Mouse (Mus musculus) midbrain, embryonic 12.5 days (tissue): ENCODE measurements around the gene Ppfia1. TPM values are rescaled to one million over a fixed set of nuclear protein-coding genes. Genes with fewer than 3 reads are reported as not detected.

Experiments used
- ATAC-seq: fragments of 200-750 bp; cut with Nextera tagmentation; 2 replicates; pipeline ENCODE4 v1.8.0; 2017; ENCODE audit warnings: low read depth, moderate TSS enrichment, moderate library complexity; ENCODE audit not compliant: low FRiP score
- H3K27ac ChIP-seq: fragments of 300-500 bp; sonication (generic); replicated peaks from 2 replicates; pipeline ENCODE4 v1.5.1; 2016; ENCODE audit warnings: mild to moderate bottlenecking
- H3K27me3 ChIP-seq: fragments of 300-500 bp; sonication (generic); 2 replicates; pipeline ENCODE4 v1.6.1; 2016; ENCODE audit warnings: mild to moderate bottlenecking
- H3K36me3 ChIP-seq: fragments of 300-500 bp; sonication (generic); 2 replicates; pipeline ENCODE4 v1.6.1; 2016
- H3K4me1 ChIP-seq: fragments of 300-500 bp; sonication (generic); 2 replicates; pipeline ENCODE4 v1.6.1; 2016
- H3K4me2 ChIP-seq: fragments of 300-500 bp; sonication (generic); replicated peaks from 2 replicates; pipeline ENCODE4 v1.6.1; 2016; ENCODE audit warnings: mild to moderate bottlenecking, moderate library complexity
- H3K4me3 ChIP-seq: fragments of 300-500 bp; sonication (generic); 2 replicates; pipeline ENCODE4 v1.5.1; 2016; ENCODE audit warnings: mild to moderate bottlenecking
- H3K9ac ChIP-seq: fragments of 300-500 bp; sonication (generic); replicated peaks from 2 replicates; pipeline ENCODE4 v1.6.1; 2016; ENCODE audit warnings: mild to moderate bottlenecking, moderate library complexity
- H3K9me3 ChIP-seq: fragments of 300-500 bp; sonication (generic); 2 replicates; pipeline ENCODE4 v1.6.1; 2016; ENCODE audit warnings: mild to moderate bottlenecking
- WGBS: fragments of 180-500 bp; shearing (Covaris S2); methylation state at CpG from one replicate; pipeline ENCODE4 v1.1.7; 2016; 5-methylcytosine and 5-hydroxymethylcytosine counted together
- polyA plus RNA-seq: library from polyadenylated mRNA; unstranded; fragments of >200 nt; fragmentation: Nextera tagmentation; extraction: Ambion mirVana; gene quantifications from 2 replicates; pipeline ENCODE4 v1.2.1, GENCODE M21; 2016

Gene Ppfia1
- polyA plus RNA-seq, 1 experiment from 2014 or later: 55.0 TPM

- Histone ChIP-seq H3K27me3 (peaks cover 22% of the 10 kb centered on the region; the same call in 1 of the 2 replicates), H3K9ac (no peak overlapping the region), H3K4me3 (no peak overlapping the region), H3K36me3 (no peaks in the 10 kb centered on the region), H3K4me1 (no peaks in the 10 kb centered on the region), H3K4me2 (no peak overlapping the region), H3K9me3 (no peaks in the 10 kb centered on the region), H3K27ac (no peak overlapping the region)
- 91% methylated on average over 7 of the region's 7 CpGs for WGBS
- ATAC-seq: no peak
These were observed 15.9 kb upstream of the Ppfia1 start for GRCm38 (mm10) chr7:144569428-144569827.

GRCm38 (mm10) chr7:144568091-144568490 lies 14.6 kb upstream of the Ppfia1 start:
- no peaks in the 10 kb centered on the region for H3K4me1 ChIP-seq
- peaks cover 33% of the 10 kb centered on the region for H3K27me3 ChIP-seq
- ATAC-seq: no peak
- no peak overlapping the region for H3K27ac ChIP-seq
- H3K9ac ChIP-seq: no peak overlapping the region
- no peak overlapping the region for H3K4me3 ChIP-seq
- no peaks in the 10 kb centered on the region for H3K36me3 ChIP-seq
- no peak overlapping the region for H3K4me2 ChIP-seq
- H3K9me3 ChIP-seq: no peaks in the 10 kb centered on the region

- no peak overlapping the region for H3K4me2 ChIP-seq
- H3K4me1 ChIP-seq: peaks cover 2% of the 10 kb centered on the region; the same call in 1 of the 2 replicates
- no peaks in the 10 kb centered on the region for H3K36me3 ChIP-seq
- WGBS: 66% methylated on average over 3 of the region's 3 CpGs
- no peaks in the 10 kb centered on the region for H3K9me3 ChIP-seq
- H3K27me3 ChIP-seq: peaks cover 33% of the 10 kb centered on the region
- H3K4me3 ChIP-seq: no peak overlapping the region
- ATAC-seq: no peak
- no peak overlapping the region for H3K9ac ChIP-seq
- no peak overlapping the region for H3K27ac ChIP-seq
These were observed 13.6 kb upstream of the Ppfia1 start for GRCm38 (mm10) chr7:144566921-144567682.

- Histone ChIP-seq H3K9me3 (no peaks in the 10 kb centered on the region), H3K9ac (no peak overlapping the region)
- WGBS: 63% methylated on average over 9 of the region's 9 CpGs
These were observed 10.1 kb upstream of the Ppfia1 start for GRCm38 (mm10) chr7:144563456-144564155.

GRCm38 (mm10) chr7:144562016-144562415 lies 8.5 kb upstream of the Ppfia1 start:
- ATAC-seq: no peak
- H3K9me3 ChIP-seq: no peaks in the 10 kb centered on the region
- no peak overlapping the region for H3K27ac ChIP-seq
- H3K4me2 ChIP-seq: no peak overlapping the region
- H3K4me1 ChIP-seq: peaks cover 4% of the 10 kb centered on the region; the same call in 1 of the 2 replicates
- 3% methylated on average over 3 of the region's 3 CpGs for WGBS
- H3K36me3 ChIP-seq: no peaks in the 10 kb centered on the region
- no peak overlapping the region for H3K9ac ChIP-seq
- peaks cover 28% of the 10 kb centered on the region for H3K27me3 ChIP-seq
- H3K4me3 ChIP-seq: no peak overlapping the region

More at GRCm38 (mm10) chr7:144563456-144564155, 10.1 kb upstream of the Ppfia1 start:
- ATAC-seq: no peak
- Histone ChIP-seq H3K4me3 (no peak overlapping the region), H3K27ac (no peak overlapping the region), H3K4me2 (no peak overlapping the region), H3K36me3 (no peaks in the 10 kb centered on the region), H3K4me1 (peaks cover 4% of the 10 kb centered on the region; the same call in 1 of the 2 replicates), H3K27me3 (peaks cover 33% of the 10 kb centered on the region)

- Histone ChIP-seq H3K27ac (no peak overlapping the region), H3K27me3 (peaks cover 30% of the 10 kb centered on the region), H3K4me2 (no peak overlapping the region), H3K4me1 (peaks cover 4% of the 10 kb centered on the region; the same call in 1 of the 2 replicates), H3K36me3 (no peaks in the 10 kb centered on the region), H3K9me3 (no peaks in the 10 kb centered on the region), H3K9ac (no peak overlapping the region), H3K4me3 (no peak overlapping the region)
- WGBS: 83% methylated on average over 4 of the region's 4 CpGs
- ATAC-seq: no peak
These were observed 7.1 kb upstream of the Ppfia1 start for GRCm38 (mm10) chr7:144560594-144560993.

- Histone ChIP-seq H3K4me3 (no peak overlapping the region), H3K4me2 (no peak overlapping the region), H3K4me1 (peaks cover 7% of the 10 kb centered on the region; the same call in 1 of the 2 replicates), H3K9me3 (no peaks in the 10 kb centered on the region), H3K36me3 (no peaks in the 10 kb centered on the region), H3K9ac (no peak overlapping the region), H3K27me3 (peaks cover 21% of the 10 kb centered on the region), H3K27ac (no peak overlapping the region)
- 53% methylated on average over 6 of the region's 6 CpGs for WGBS
- ATAC-seq: no peak
These were observed 5.0 kb upstream of the Ppfia1 start for GRCm38 (mm10) chr7:144558552-144558951.

GRCm38 (mm10) chr7:144554123-144554472 lies 569 bp upstream of the Ppfia1 start:
- Histone ChIP-seq H3K9me3 (no peaks in the 10 kb centered on the region), H3K4me1 (peaks cover 25% of the 10 kb centered on the region), H3K4me2 (peak overlapping the region; percentile 83), H3K27me3 (peaks cover 18% of the 10 kb centered on the region), H3K27ac (peak overlapping the region; percentile 64), H3K9ac (peak overlapping the region; percentile 92), H3K36me3 (peaks cover 31% of the 10 kb centered on the region), H3K4me3 (peak overlapping the region; percentile 75)
- ATAC-seq: peak; percentile 65; the same call in 1 of the 2 replicates
- 29% methylated on average over 8 of the region's 8 CpGs for WGBS

GRCm38 (mm10) chr7:144552274-144552673 lies 1.3 kb downstream of the Ppfia1 start:
- Histone ChIP-seq H3K9me3 (no peaks in the 10 kb centered on the region), H3K27ac (no peak overlapping the region), H3K27me3 (peaks cover 18% of the 10 kb centered on the region), H3K9ac (peak overlapping the region; percentile 92), H3K4me1 (peaks cover 25% of the 10 kb centered on the region), H3K36me3 (peaks cover 38% of the 10 kb centered on the region), H3K4me3 (peak overlapping the region; percentile 75), H3K4me2 (peak overlapping the region; percentile 83)
- 88% methylated on average over 8 of the region's 8 CpGs for WGBS
- ATAC-seq: no peak

GRCm38 (mm10) chr7:144550811-144551210 lies 2.7 kb downstream of the Ppfia1 start:
- Histone ChIP-seq H3K9ac (no peak overlapping the region), H3K9me3 (no peaks in the 10 kb centered on the region), H3K4me1 (peaks cover 26% of the 10 kb centered on the region), H3K4me2 (no peak overlapping the region), H3K27ac (no peak overlapping the region), H3K27me3 (peaks cover 12% of the 10 kb centered on the region), H3K36me3 (peaks cover 42% of the 10 kb centered on the region), H3K4me3 (no peak overlapping the region)
- 100% methylated on average over 1 of the region's 1 CpGs for whole genome bisulfite sequencing
- ATAC-seq: no peak

- H3K4me1 ChIP-seq: peaks cover 28% of the 10 kb centered on the region
- 100% methylated on average over 2 of the region's 2 CpGs for WGBS
- no peak overlapping the region for H3K27ac ChIP-seq
- no peak overlapping the region for H3K4me3 ChIP-seq
- no peak overlapping the region for H3K4me2 ChIP-seq
- H3K27me3 ChIP-seq: peaks cover 4% of the 10 kb centered on the region
- no peak for ATAC-seq
- no peak overlapping the region for H3K9ac ChIP-seq
- H3K36me3 ChIP-seq: peaks cover 42% of the 10 kb centered on the region
- H3K9me3 ChIP-seq: no peaks in the 10 kb centered on the region
These were observed 3.5 kb downstream of the Ppfia1 start for GRCm38 (mm10) chr7:144549904-144550566.

GRCm38 (mm10) chr7:144545231-144545630 lies 8.3 kb downstream of the Ppfia1 start:
- H3K4me1 ChIP-seq: peaks cover 3% of the 10 kb centered on the region; the same call in 1 of the 2 replicates
- H3K36me3 ChIP-seq: peaks cover 22% of the 10 kb centered on the region
- H3K27ac ChIP-seq: no peak overlapping the region
- WGBS: 91% methylated on average over 3 of the region's 3 CpGs
- H3K4me3 ChIP-seq: no peak overlapping the region
- no peak overlapping the region for H3K4me2 ChIP-seq
- ATAC-seq: no peak
- H3K9me3 ChIP-seq: no peaks in the 10 kb centered on the region
- H3K27me3 ChIP-seq: no peaks in the 10 kb centered on the region
- H3K9ac ChIP-seq: no peak overlapping the region
